Mouse (Mus musculus) left cerebral cortex, postnatal 36 days (tissue): ENCODE measurements at regions not wholly inside any gene's neighbourhood (a gene's known extent, or its start where the extent isn't known, plus 50 kb on each side); places are given as distances from the start of the nearest gene placed in this dataset.
"Not testable (repeated sequence)": the region's sequence is repeated elsewhere in the genome, so short reads cannot be mapped to it uniquely, and the experiment has no call there.

Experiments
- DNase-seq, 2 experiments: peaks; one replicate each; pipeline ENCODE4 v3.0.0; 2021 to 2022; ENCODE audit warnings: low spot score in 2 of 2, mixed read lengths in 1 of 2
- intact Hi-C: fragments of 180-260 bp; cut with DNase I; formaldehyde crosslinking; loops from one replicate; pipeline ENCODE4 v1.15.1; 2025

- DNase-seq = no peak
- intact Hi-C loops = no loop called here
Observed at GRCm38 (mm10) chr13:74969244-74969643, 120.4 kb upstream of the Pcsk1 start.

- no peak for DNase-seq
- intact Hi-C loops = no loop called here
Observed at GRCm38 (mm10) chr13:74955876-74956275, 133.8 kb upstream of the Pcsk1 start.

GRCm38 (mm10) chr13:74913655-74914054 lies 105.0 kb upstream of the Cast start:
- intact Hi-C loops = not testable (repeated sequence)

GRCm38 (mm10) chr13:74903213-74904055 lies 94.8 kb upstream of the Cast start:
- DNase-seq = no peak

More at GRCm38 (mm10) chr13:74913655-74914054, 105.0 kb upstream of the Cast start:
- DNase-seq = not testable (repeated sequence)

GRCm38 (mm10) chr13:74889859-74890469 lies 81.4 kb upstream of the Cast start:
- intact Hi-C loops = no loop called here
- DNase-seq = no peak

More at GRCm38 (mm10) chr13:74903213-74904055, 94.8 kb upstream of the Cast start:
- intact Hi-C loops = no loop called here

- intact Hi-C loops = no loop called here
- no peak for DNase-seq
Observed at GRCm38 (mm10) chr13:74867720-74868119, 59.1 kb upstream of the Cast start.

- DNase-seq = no peak
- intact Hi-C loops = loop anchor here (5.0 kb wide), 2 partner anchors 248 to 338 kb away; no protein-coding TSS in a partner anchor
Observed at GRCm38 (mm10) chr13:74864000-74864399, 55.4 kb upstream of the Cast start.

- DNase-seq = no peak
- intact Hi-C loops = loop anchor here (5.0 kb wide), 2 partner anchors 251 to 341 kb away; no protein-coding TSS in a partner anchor
Observed at GRCm38 (mm10) chr13:74861373-74861970, 52.9 kb upstream of the Cast start.
